Mouse (Mus musculus): ENCODE measurements around the gene Orc5. TPM values are rescaled to one million over a fixed set of nuclear protein-coding genes. Genes with fewer than 3 reads are reported as not detected.

Orc5 gene
- 12.6 TPM for polyA plus RNA-seq (2012; fragmentation: generic; extraction: Trizol)
- long read RNA-seq, experiment 1, transcript Orc5-201 (14 exons, 2,103 nt) = major isoform, 14 of 26 reads
- long read RNA-seq, experiment 1, partial matches to known transcripts = 2 of 26 reads
- long read RNA-seq, experiment 1, other reads (novel, unspliced or antisense) = 10 of 26 reads
- long read RNA-seq, experiment 2, transcript Orc5-201 (14 exons, 2,103 nt) = major isoform, 128 of 160 reads
- long read RNA-seq, experiment 2, partial matches to known transcripts = 4 of 160 reads
- long read RNA-seq, experiment 2, other reads (novel, unspliced or antisense) = 26 of 160 reads

DNA sequence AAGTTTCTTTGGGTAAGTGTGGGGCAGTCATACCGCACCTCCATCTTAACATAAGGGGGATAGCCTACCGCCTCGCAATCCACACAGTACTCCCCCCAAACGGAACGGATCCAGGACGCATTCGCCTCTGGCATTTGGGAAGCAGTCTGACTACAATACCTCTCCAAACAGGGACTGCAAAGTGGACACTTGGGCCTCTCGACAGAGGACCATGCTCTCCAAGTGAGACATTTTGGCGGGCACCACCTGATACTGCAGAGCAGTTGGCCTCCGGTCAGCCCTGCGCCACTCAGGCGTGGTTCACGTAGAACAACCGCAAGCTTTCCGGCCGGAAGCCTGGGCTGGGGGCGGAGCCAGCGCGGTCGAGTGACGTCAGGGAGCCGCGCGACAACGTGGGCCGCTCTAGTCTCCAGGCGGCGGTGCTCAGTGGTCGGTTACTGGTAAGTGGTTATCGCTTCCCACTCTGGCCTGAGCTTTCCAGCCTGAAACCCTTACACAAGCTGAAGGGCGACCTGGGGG is at the start of gene Orc5:
Gene Orc5 (minus strand): TSS at position 397 of the 519 bp plus-strand sequence.
- peaks cover 12% of the 10 kb centered on the region for H3K79me3 ChIP-seq (ENCODE audit: low read depth)
- H3K27me3 ChIP-seq (ENCODE audit: control insufficient read depth, insufficient read depth, insufficient read length) = no peaks in the 10 kb centered on the region
- H3K4me3 ChIP-seq (ENCODE audit: insufficient read depth, poor library complexity, severe bottlenecking) = peak within 1 kb of the TSS; percentile 79
- H3K36me3 ChIP-seq (ENCODE audit: control insufficient read depth, insufficient read depth) = peaks cover 22% of the 10 kb centered on the region
- TF ChIP-seq MYOD1 (IDR thresholded peaks at IDR 0.05; ENCODE audit: control insufficient read depth, insufficient read length, low read depth) (no peak), FOSL1 (IDR thresholded peaks at IDR 0.05; ENCODE audit: insufficient read depth, low read length, poor library complexity, severe bottlenecking) (no peak), MAX (IDR thresholded peaks at IDR 0.05) (peak; percentile 87), CEBPB (IDR thresholded peaks at IDR 0.05; ENCODE audit: low read depth) (no peak), USF1 (IDR thresholded peaks at IDR 0.05; ENCODE audit: low read depth) (no peak), MYOG (IDR thresholded peaks at IDR 0.05; ENCODE audit: control insufficient read depth, extremely low read depth, insufficient read length) (no peak)
- peak within 1 kb of the TSS; percentile 87 for H3ac ChIP-seq (ENCODE audit: control insufficient read depth, insufficient read length, low read depth)
- H3K79me2 ChIP-seq (ENCODE audit: control insufficient read depth, insufficient read depth) = peaks cover 21% of the 10 kb centered on the region

DNA sequence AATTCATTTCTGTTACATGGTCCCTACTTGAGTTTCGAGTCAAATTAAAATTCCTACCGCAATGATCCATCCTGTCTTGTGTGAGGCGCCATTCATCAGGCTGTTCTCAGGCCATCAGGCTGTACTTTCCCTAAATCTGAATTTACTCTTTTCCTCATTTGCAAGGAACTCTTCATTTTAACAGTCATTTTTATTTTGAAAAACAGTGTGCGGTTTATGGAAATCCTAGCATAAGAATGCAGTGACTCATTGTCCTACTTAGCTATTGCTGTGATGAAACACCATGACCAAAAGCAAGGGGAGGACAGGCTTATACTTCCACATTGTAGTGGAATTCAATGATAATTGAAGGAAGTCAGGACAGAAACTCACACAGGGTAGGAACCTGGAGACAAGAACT is 46.8 kb upstream of the Orc5 start:
- Histone ChIP-seq H3K4me3 (ENCODE audit: insufficient read depth, poor library complexity, severe bottlenecking) (no peak overlapping the region), H3K36me3 (ENCODE audit: control insufficient read depth, insufficient read depth) (no peaks in the 10 kb centered on the region), H3K27me3 (ENCODE audit: control insufficient read depth, insufficient read depth, insufficient read length) (no peaks in the 10 kb centered on the region), H3ac (ENCODE audit: control insufficient read depth, insufficient read length, low read depth) (no peak overlapping the region), H3K79me3 (ENCODE audit: low read depth) (no peaks in the 10 kb centered on the region), H3K79me2 (ENCODE audit: control insufficient read depth, insufficient read depth) (no peaks in the 10 kb centered on the region)
- TF ChIP-seq CEBPB (IDR thresholded peaks at IDR 0.05; ENCODE audit: low read depth) (peak; percentile 74), CTCF (IDR thresholded peaks at IDR 0.05; ENCODE audit: control insufficient read depth, insufficient read depth, insufficient read length) (no peak), MYOD1 (IDR thresholded peaks at IDR 0.05; ENCODE audit: control insufficient read depth, insufficient read length, low read depth) (no peak), FOSL1 (IDR thresholded peaks at IDR 0.05; ENCODE audit: insufficient read depth, low read length, poor library complexity, severe bottlenecking) (no peak), USF1 (IDR thresholded peaks at IDR 0.05; ENCODE audit: low read depth) (no peak)

DNA sequence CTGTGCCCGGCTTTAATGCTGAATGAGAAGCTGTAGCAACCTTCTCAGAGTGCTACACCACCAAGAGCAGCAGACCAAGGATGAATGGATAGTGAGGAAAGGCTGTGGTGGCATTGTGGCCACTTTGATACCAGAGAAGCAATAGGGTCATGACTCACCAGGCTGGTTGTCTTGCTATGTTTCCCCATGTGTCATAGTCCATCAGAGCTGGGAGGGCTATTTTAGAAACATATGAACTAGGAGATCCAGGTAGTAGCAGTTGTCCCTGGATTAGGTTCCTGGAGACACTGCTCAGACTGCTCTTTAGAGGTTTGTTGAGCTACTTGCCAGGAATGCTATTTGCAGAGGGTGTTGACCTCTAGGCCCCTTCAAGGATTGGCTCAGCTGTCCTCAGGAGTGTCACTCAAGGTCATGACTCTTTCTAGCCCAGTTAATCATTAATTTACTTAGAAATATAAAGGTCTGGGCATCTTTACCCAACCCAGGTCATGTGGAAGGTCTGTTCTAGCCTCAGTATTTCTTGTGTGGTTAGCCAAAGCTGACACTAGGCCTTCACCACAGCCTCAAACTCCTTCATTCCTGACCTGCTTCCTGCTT is 39.2 kb upstream of the Orc5 start:
- H3K79me2 ChIP-seq (ENCODE audit: control insufficient read depth, insufficient read depth) = no peaks in the 10 kb centered on the region
- H3K27me3 ChIP-seq (ENCODE audit: control insufficient read depth, insufficient read depth, insufficient read length) = no peaks in the 10 kb centered on the region
- H3K4me3 ChIP-seq (ENCODE audit: insufficient read depth, poor library complexity, severe bottlenecking) = no peak overlapping the region
- TF ChIP-seq CTCF (IDR thresholded peaks at IDR 0.05; ENCODE audit: control insufficient read depth, insufficient read depth, insufficient read length) (no peak), USF1 (IDR thresholded peaks at IDR 0.05; ENCODE audit: low read depth) (no peak), MYOD1 (IDR thresholded peaks at IDR 0.05; ENCODE audit: control insufficient read depth, insufficient read length, low read depth) (peak; percentile 84)
- no peaks in the 10 kb centered on the region for H3K36me3 ChIP-seq (ENCODE audit: control insufficient read depth, insufficient read depth)
- H3ac ChIP-seq (ENCODE audit: control insufficient read depth, insufficient read length, low read depth) = no peak overlapping the region
- H3K79me3 ChIP-seq (ENCODE audit: low read depth) = no peaks in the 10 kb centered on the region

DNA sequence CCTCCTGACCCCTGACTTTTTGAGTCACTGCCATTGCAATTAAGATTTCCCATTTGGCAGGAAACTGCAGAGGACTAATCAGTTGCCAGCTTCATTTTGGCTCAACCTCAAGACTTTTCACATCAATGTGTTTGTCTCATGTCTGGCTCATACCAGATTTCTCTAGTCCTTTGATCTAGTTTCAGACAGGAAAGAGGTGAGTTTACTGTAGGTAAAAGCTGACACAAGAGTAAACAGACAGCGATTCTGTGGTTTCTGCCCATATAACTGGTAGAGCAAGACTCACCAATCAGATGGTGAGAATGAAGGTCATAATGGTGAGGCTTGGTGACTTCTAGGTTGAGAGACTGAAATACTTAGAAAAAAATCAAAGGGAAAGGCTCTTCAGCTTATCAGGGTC is 37.3 kb upstream of the Orc5 start:
- Histone ChIP-seq H3K79me3 (ENCODE audit: low read depth) (no peaks in the 10 kb centered on the region), H3K79me2 (ENCODE audit: control insufficient read depth, insufficient read depth) (no peaks in the 10 kb centered on the region), H3ac (ENCODE audit: control insufficient read depth, insufficient read length, low read depth) (no peak overlapping the region), H3K36me3 (ENCODE audit: control insufficient read depth, insufficient read depth) (no peaks in the 10 kb centered on the region), H3K27me3 (ENCODE audit: control insufficient read depth, insufficient read depth, insufficient read length) (no peaks in the 10 kb centered on the region), H3K4me3 (ENCODE audit: insufficient read depth, poor library complexity, severe bottlenecking) (no peak overlapping the region)
- TF ChIP-seq MYOD1 (IDR thresholded peaks at IDR 0.05; ENCODE audit: control insufficient read depth, insufficient read length, low read depth) (no peak), USF1 (IDR thresholded peaks at IDR 0.05; ENCODE audit: low read depth) (no peak), MYOG (IDR thresholded peaks at IDR 0.05; ENCODE audit: control insufficient read depth, extremely low read depth, insufficient read length) (no peak), MAX (IDR thresholded peaks at IDR 0.05) (no peak), FOSL1 (IDR thresholded peaks at IDR 0.05; ENCODE audit: insufficient read depth, low read length, poor library complexity, severe bottlenecking) (no peak), CEBPB (IDR thresholded peaks at IDR 0.05; ENCODE audit: low read depth) (no peak), CTCF (IDR thresholded peaks at IDR 0.05; ENCODE audit: control insufficient read depth, insufficient read depth, insufficient read length) (no peak)

DNA sequence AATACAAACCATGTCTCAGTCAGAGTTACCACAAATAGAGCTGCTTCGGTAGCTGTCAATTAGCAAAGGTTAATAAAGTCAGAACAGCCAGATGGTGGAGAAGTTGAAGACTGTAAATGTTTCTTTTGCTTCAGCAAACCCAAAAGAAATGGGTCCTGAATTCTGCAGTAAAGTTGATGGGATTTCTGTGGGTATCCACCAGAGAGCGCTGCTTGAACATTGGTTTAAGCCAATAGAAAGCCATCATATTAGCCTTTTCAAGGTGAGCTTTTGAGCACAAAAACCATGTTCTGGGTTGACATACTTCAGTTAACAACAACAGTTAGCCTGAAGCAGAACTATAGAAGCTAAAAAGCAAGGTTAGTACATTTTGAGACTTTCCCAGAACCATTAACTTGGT is 34.3 kb upstream of the Orc5 start:
- Histone ChIP-seq H3K79me3 (ENCODE audit: low read depth) (no peaks in the 10 kb centered on the region), H3K4me3 (ENCODE audit: insufficient read depth, poor library complexity, severe bottlenecking) (no peak overlapping the region), H3ac (ENCODE audit: control insufficient read depth, insufficient read length, low read depth) (no peak overlapping the region), H3K27me3 (ENCODE audit: control insufficient read depth, insufficient read depth, insufficient read length) (no peaks in the 10 kb centered on the region), H3K79me2 (ENCODE audit: control insufficient read depth, insufficient read depth) (no peaks in the 10 kb centered on the region), H3K36me3 (ENCODE audit: control insufficient read depth, insufficient read depth) (no peaks in the 10 kb centered on the region)
- TF ChIP-seq CTCF (IDR thresholded peaks at IDR 0.05; ENCODE audit: control insufficient read depth, insufficient read depth, insufficient read length) (no peak), USF1 (IDR thresholded peaks at IDR 0.05; ENCODE audit: low read depth) (no peak), FOSL1 (IDR thresholded peaks at IDR 0.05; ENCODE audit: insufficient read depth, low read length, poor library complexity, severe bottlenecking) (no peak), MYOG (IDR thresholded peaks at IDR 0.05; ENCODE audit: control insufficient read depth, extremely low read depth, insufficient read length) (no peak), MYOD1 (IDR thresholded peaks at IDR 0.05; ENCODE audit: control insufficient read depth, insufficient read length, low read depth) (no peak), MAX (IDR thresholded peaks at IDR 0.05) (no peak), CEBPB (IDR thresholded peaks at IDR 0.05; ENCODE audit: low read depth) (no peak)

All from C2C12 (cell line).